ENCODE assay signal across 11 mouse cellular contexts in the genomic region with DNA sequence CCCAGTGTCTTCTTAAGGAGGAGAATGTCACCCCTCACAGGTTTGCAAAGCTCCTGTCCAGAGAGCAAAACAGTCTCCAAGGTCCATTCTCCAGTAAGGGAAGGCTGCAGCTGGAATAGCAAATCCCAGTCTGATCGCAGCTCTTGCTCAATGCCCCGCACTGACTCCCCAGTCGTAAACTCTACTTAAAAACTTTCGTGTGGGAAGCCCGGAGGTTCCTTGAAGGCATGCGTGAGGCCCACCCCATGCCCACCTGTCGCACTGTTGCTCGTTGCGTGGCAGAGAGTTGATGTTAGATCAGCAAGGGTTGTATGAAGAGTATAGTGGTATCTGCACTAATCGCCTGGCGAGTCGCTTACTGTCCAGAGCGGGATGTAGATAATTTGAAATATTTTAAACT.
DNase-seq lines count a peak whose midpoint lies in the region; ATAC-seq and TF ChIP-seq lines count a peak whose summit lies in the region.
"Had no signal": no experiment of that assay in that cellular context is flagged by ENCODE, and none has a peak within 500 bp of the region (broad histone marks: within the 10 kb centered on the region; RNA-seq: fewer than 3 reads in every experiment).

No protein-coding gene starts in this region.

- WGBS in liver, embryonic 11.5 days, result 76% methylated on average over 13 of the region's 13 CpGs
- WGBS in liver, embryonic 12.5 days (ENCODE audit: insufficient replicate concordance), result 71% methylated on average over 13 of the region's 13 CpGs
- WGBS in heart, postnatal 0 days, result 73% methylated on average over 13 of the region's 13 CpGs
- WGBS in neural tube, embryonic 13.5 days, result 76% methylated on average over 13 of the region's 13 CpGs

- H3K4me1 ChIP-seq in liver, embryonic 11.5 days (replicated peaks; ENCODE audit: control insufficient read depth, insufficient read depth, low read length), result no peaks in the 10 kb centered on the region
- no peaks in the 10 kb centered on the region for H3K4me1 ChIP-seq in liver, embryonic 12.5 days
- no peaks in the 10 kb centered on the region for H3K4me1 ChIP-seq in heart, postnatal 0 days (ENCODE audit: control insufficient read depth, insufficient read depth)
- peaks cover 37% of the 10 kb centered on the region for H3K4me1 ChIP-seq in neural tube, embryonic 13.5 days (replicated peaks)

- peak overlapping the region; percentile 69 for H3K4me3 ChIP-seq in gastrocnemius, adult 2 months
- no peak overlapping the region for H3K4me3 ChIP-seq in liver, embryonic 11.5 days (ENCODE audit: low read depth, low read length)
- H3K4me3 ChIP-seq in liver, embryonic 12.5 days, result no peak overlapping the region
- H3K4me3 ChIP-seq in heart, postnatal 0 days (ENCODE audit: low read depth, low read length), result peak overlapping the region; percentile 36
- H3K4me3 ChIP-seq in neural tube, embryonic 13.5 days, result no peak overlapping the region
- H3K4me3 ChIP-seq: erythroblast, embryonic 14.5 days had no signal

- no peak overlapping the region for H3K9ac ChIP-seq in liver, embryonic 11.5 days (ENCODE audit: low read depth, low read length)
- H3K9ac ChIP-seq in liver, embryonic 12.5 days, result no peak overlapping the region
- no peak overlapping the region for H3K9ac ChIP-seq in heart, postnatal 0 days (replicated peaks; ENCODE audit: low read depth, low read length)
- no peak overlapping the region for H3K9ac ChIP-seq in neural tube, embryonic 13.5 days

- no peak for TF ChIP-seq EP300 in heart, postnatal 0 days (IDR thresholded peaks at IDR 0.05; ENCODE audit: low read depth)

- peak overlapping the region; percentile 45; the same call in 1 of the 2 replicates for H3K4me2 ChIP-seq in liver, embryonic 11.5 days
- H3K4me2 ChIP-seq in liver, embryonic 12.5 days, result no peak overlapping the region; the same call in 1 of the 2 replicates
- peak overlapping the region; percentile 55 for H3K4me2 ChIP-seq in heart, postnatal 0 days (ENCODE audit: low read depth, low read length)
- peak overlapping the region; percentile 40 for H3K4me2 ChIP-seq in neural tube, embryonic 13.5 days
- H3K4me2 ChIP-seq: midbrain, embryonic 11.5 days had no signal

- peak overlapping the region; percentile 57 for H3K27ac ChIP-seq in gastrocnemius, adult 2 months
- no peak overlapping the region for H3K27ac ChIP-seq in liver, embryonic 11.5 days (ENCODE audit: low read depth, low read length)
- no peak overlapping the region for H3K27ac ChIP-seq in liver, embryonic 12.5 days
- H3K27ac ChIP-seq in heart, postnatal 0 days (ENCODE audit: low read depth), result no peak overlapping the region
- H3K27ac ChIP-seq in neural tube, embryonic 13.5 days (replicated peaks), result no peak overlapping the region

- no peaks in the 10 kb centered on the region for H3K36me3 ChIP-seq in liver, embryonic 11.5 days (ENCODE audit: control insufficient read depth, insufficient read depth, low read length)
- H3K36me3 ChIP-seq in liver, embryonic 12.5 days, result no peaks in the 10 kb centered on the region
- H3K36me3 ChIP-seq in heart, postnatal 0 days (replicated peaks; ENCODE audit: control insufficient read depth, insufficient read depth, low read length), result no peaks in the 10 kb centered on the region
- no peaks in the 10 kb centered on the region for H3K36me3 ChIP-seq in neural tube, embryonic 13.5 days

- no peak for DNase-seq in gastrocnemius, adult 2 months
- no peak for DNase-seq in gastrocnemius, adult 18-20 months (ENCODE audit: low spot score)
- no peak for DNase-seq in liver, embryonic 11.5 days (ENCODE audit: low spot score)
- DNase-seq in heart, postnatal 0 days (ENCODE audit: low spot score), result no peak
- no peak for DNase-seq in c-Kit-positive CD71-positive TER-119-positive erythroid progenitor cells, embryonic 14.5 days (ENCODE audit: low spot score)
- no peak for DNase-seq in yolk sac, embryonic 10.5 days (ENCODE audit: low spot score)
- DNase-seq: cerebellum, adult 11 months had no signal

- no peak for TF ChIP-seq CTCF in gastrocnemius, adult 2 months (IDR thresholded peaks at IDR 0.05)
- TF ChIP-seq CTCF in heart, postnatal 0 days (IDR thresholded peaks at IDR 0.05; ENCODE audit: low read depth), result no peak

- no peaks in the 10 kb centered on the region for H3K27me3 ChIP-seq in liver, embryonic 11.5 days (replicated peaks; ENCODE audit: control insufficient read depth, insufficient read depth, low read length)
- no peaks in the 10 kb centered on the region for H3K27me3 ChIP-seq in liver, embryonic 12.5 days (replicated peaks)
- 0 out of 2 replicates have a peak, but pooled peaks cover 9% of the 10 kb centered on the region for H3K27me3 ChIP-seq in heart, postnatal 0 days (ENCODE audit: control insufficient read depth, insufficient read depth, low read length)
- H3K27me3 ChIP-seq in neural tube, embryonic 13.5 days, result peaks cover 15% of the 10 kb centered on the region

- intact Hi-C loops in gastrocnemius, adult 2 months (cut with DNase I), result no loop called here

- no peaks in the 10 kb centered on the region for H3K9me3 ChIP-seq in liver, embryonic 11.5 days (ENCODE audit: control insufficient read depth, low read length)
- no peaks in the 10 kb centered on the region for H3K9me3 ChIP-seq in liver, embryonic 12.5 days (replicated peaks)
- no peaks in the 10 kb centered on the region for H3K9me3 ChIP-seq in heart, postnatal 0 days (replicated peaks; ENCODE audit: control insufficient read depth, low read length)
- H3K9me3 ChIP-seq in neural tube, embryonic 13.5 days, result no peaks in the 10 kb centered on the region

- no peak for ATAC-seq in liver, embryonic 11.5 days (replicated peaks; ENCODE audit: low FRiP score)
- ATAC-seq in liver, embryonic 12.5 days, result no peak
- ATAC-seq in heart, postnatal 0 days (ENCODE audit: insufficient read depth, low read depth), result no peak
- ATAC-seq in neural tube, embryonic 13.5 days (ENCODE audit: low read depth), result no peak

Comparison
In these comparisons a context has a peak if more than half of its experiments do, and no peak if none do; other contexts are left out.
1. H3K4me3 ChIP-seq: peak in gastrocnemius, adult 2 months (single experiment) and heart, postnatal 0 days (single experiment); none in liver, embryonic 11.5 days (single experiment), liver, embryonic 12.5 days (single experiment) and neural tube, embryonic 13.5 days (single experiment).